Mouse (Mus musculus): ENCODE measurements around the gene Atp6v1c2. TPM values are rescaled to one million over a fixed set of nuclear protein-coding genes. Genes with fewer than 3 reads are reported as not detected.

Gene Atp6v1c2
- total and polyA plus RNA-seq, 3 experiments = 0.94 TPM; not detected in 2

DNA sequence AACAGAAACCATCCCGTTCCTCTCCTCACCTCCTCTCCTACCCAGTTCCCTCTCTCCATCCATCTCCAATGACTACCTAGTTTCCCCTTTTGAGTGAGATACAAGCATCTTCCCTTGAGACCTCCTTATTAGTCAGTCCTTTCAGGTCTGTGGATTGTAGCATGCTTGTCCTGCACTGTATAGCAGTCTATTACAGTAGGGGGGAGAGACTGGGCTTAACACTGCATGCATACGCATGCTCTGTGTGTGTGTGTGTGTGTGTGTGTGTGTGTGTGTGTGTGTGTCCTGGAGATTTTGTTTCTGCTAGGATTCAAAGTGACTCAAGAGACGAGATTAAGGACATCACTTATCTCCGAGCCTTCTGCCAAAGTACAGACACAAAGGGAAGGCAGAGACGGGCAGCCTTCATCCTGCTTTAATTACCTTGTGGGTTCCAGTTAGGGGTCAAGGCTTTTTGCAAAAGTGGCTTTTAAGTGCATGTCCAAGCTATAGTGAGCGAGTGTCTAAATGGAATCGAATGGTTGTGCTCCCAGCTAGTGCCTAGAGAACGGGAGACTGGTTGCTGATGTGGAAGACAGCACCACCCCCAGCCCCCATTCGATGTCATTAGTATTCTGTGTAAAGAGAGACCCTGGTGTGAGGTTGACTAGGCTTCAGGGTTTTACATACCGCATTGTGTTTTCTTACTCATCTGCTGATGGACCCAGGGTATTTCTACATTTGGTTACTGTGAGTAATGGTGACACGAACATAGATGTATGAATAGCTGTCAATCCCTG, 93.4 kb downstream of the Atp6v1c2 start:
- H3K36me3 ChIP-seq (ENCODE audit: control insufficient read depth, insufficient read depth, low read length) = no peaks in the 10 kb centered on the region
- DNase-seq = no peak
- WGBS = 39% methylated on average over 11 of the region's 11 CpGs
- no peak for TF ChIP-seq POLR2A (IDR thresholded peaks at IDR 0.05; ENCODE audit: insufficient read depth, low read depth, low read length)
- no peak for TF ChIP-seq EP300 (IDR thresholded peaks at IDR 0.05; ENCODE audit: insufficient read depth, low read depth, low read length)
- no peak for TF ChIP-seq CTCF (IDR thresholded peaks at IDR 0.05)
- no peaks in the 10 kb centered on the region for H3K4me1 ChIP-seq (ENCODE audit: control insufficient read depth, insufficient read depth, low read length)
- H3K27ac ChIP-seq = no peak overlapping the region
- no peak overlapping the region for H3K4me3 ChIP-seq
- H3K9ac ChIP-seq (ENCODE audit: low read depth, low read length) = no peak overlapping the region
- intact Hi-C loops (cut with DNase I) = no loop called here
- H3K27me3 ChIP-seq (ENCODE audit: control insufficient read depth, insufficient read depth, low read length) = no peaks in the 10 kb centered on the region
- no peaks in the 10 kb centered on the region for H3K79me2 ChIP-seq (replicated peaks; ENCODE audit: control insufficient read depth, insufficient read depth, low read length)

Small RNA genes lying within 50 kb of the gene (microRNA-seq; reads per million reads assigned to microRNA genes)
- 4.5 to 4.6 reads per million in 2 experiments for gene Mir3066

Other genes starting within 250 kb of the Atp6v1c2 start
- not detected for gene Kcnf1, start 152.5 kb downstream of the Atp6v1c2 start, total RNA-seq (2021)
- gene Kcnf1, start 152.5 kb downstream of the Atp6v1c2 start, polyA plus RNA-seq (2012; rRNA removed) = 0.04 and 0.12 TPM in 2 replicates
- 100 to 1,000 TPM; 106 to 122 TPM for gene Pdia6, start 62.8 kb downstream of the Atp6v1c2 start, total RNA-seq (2021)
- 36.2 and 65.7 TPM in 2 replicates for gene Pdia6, start 62.8 kb downstream of the Atp6v1c2 start, polyA plus RNA-seq (2012; rRNA removed)
- 1 to 10 TPM; 8.0 to 8.1 TPM for gene Nol10, start 19.1 kb upstream of the Atp6v1c2 start, total RNA-seq (2021)
- gene Nol10, start 19.1 kb upstream of the Atp6v1c2 start, polyA plus RNA-seq (2012; rRNA removed) = 2.7 and 4.3 TPM in 2 replicates
- 10 to 100 TPM; 72.2 to 74.4 TPM for gene Odc1, start 215.4 kb upstream of the Atp6v1c2 start, total RNA-seq (2021)
- 52.7 and 76.5 TPM in 2 replicates for gene Odc1, start 215.4 kb upstream of the Atp6v1c2 start, polyA plus RNA-seq (2012; rRNA removed)

All from heart, adult 2 months (tissue).